Mouse (Mus musculus) neural tube, embryonic 10.5 days (tissue): Measurements from ENCODE around the gene Ifi203.
"Not testable (repeated sequence)": the region's sequence is repeated elsewhere in the genome, so short reads cannot be mapped to it uniquely, and the experiment has no call there.

Source experiments
- DNase-seq: peaks from one replicate; pipeline ENCODE4 v3.0.0-alpha.2; 2017; ENCODE audit warnings: low spot score; ENCODE audit errors: extremely low spot score

Ifi203 gene

DNA sequence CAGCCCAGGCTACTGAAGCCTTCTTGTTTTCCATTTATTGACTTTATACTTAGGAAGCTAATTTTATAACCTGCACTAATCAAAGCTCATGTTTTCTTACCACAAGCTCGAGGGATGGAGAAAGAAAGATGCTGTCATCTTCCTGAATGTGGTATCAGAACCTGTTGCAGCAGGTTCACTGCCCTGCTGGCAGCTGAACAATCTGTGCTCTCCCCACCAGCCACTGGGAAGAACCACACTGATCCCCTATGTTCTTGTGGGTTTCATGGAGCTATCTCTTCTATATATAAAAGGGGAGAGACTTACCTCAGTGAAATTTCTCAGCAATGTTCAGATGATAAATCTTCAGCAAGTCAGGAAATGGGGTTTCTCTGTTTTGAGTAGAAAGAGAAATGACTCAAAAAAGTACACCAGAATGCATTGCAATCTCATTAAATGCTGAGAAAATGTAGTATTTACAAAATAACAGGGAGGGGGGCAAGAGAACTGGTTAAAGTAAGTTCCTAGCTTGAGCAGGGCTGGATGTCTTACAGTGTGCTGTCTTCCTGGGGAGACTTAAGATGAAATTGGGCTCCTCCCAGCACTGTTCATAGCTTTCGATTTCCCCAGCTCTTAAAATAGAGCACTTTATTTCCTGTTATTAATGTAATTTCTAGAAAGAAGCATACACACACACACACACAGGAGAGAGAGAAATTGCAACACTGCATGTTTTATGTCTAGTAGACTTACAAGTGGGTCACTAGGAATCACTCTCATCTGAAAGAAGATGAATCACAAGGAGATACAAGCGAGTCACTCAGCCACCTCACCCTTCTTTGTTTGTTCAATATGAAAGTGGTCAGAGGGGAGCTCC lies at the start of gene Ifi203, which contains the start of gene Mndal:
Ifi203 (minus strand) TSS at position 749 of the 856 bp plus-strand sequence.
Mndal (minus strand) TSS at position 568 of the 856 bp plus-strand sequence.
- not testable (repeated sequence) for DNase-seq

DNA sequence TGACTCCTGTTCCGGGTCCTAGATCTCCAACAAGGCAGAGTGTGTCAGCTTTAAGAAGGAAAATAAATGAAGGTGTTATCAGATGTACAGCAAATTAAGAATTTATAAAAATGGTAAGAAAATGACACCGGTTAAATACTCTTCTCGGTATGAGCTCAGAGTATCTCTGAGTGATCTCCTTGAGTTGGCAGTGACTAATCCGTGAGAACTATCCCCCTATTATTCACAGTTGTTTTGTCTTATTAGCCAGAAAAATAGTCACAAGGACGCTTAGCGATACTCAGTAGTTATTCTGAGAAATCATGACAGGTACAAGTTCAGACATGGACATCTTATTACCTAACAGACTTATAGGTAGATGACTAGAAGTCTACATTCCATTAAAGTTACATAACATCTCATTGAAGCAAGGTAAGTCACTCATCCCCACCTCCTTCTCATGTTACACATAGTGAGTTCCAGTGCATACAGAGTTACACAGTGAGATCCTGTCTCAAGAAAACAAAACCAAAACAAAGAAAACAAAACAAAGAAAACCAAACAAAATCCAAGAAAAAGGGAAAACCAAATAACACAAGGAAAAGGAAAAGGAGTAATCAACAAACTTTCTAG lies 40.3 kb upstream of the Ifi203 start, which contains the start of gene Ifi202b:
Ifi202b (minus strand) TSS at position 51 of the 612 bp plus-strand sequence.
- DNase-seq: not testable (repeated sequence)

DNA sequence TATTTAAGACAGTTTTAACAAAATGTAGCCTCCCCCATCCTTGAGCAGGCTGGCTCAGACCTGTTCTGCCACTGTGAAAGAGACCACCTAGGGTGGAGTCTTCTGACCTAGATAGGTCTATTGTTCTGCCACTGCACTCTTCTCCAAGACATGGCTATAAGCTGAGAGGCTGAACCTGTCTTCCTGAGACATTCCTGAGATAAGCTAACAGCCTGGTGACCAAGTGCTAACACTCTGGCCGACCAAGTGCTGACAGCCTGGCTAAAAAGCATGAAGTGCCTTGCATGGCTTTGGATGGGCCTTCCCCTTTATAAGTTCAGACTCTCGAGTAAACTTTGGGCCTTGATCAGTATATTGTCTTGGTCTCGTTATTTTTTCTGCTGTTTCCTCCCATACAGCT lies 38.6 kb upstream of the Ifi203 start:
- not testable (repeated sequence) for DNase-seq

DNA sequence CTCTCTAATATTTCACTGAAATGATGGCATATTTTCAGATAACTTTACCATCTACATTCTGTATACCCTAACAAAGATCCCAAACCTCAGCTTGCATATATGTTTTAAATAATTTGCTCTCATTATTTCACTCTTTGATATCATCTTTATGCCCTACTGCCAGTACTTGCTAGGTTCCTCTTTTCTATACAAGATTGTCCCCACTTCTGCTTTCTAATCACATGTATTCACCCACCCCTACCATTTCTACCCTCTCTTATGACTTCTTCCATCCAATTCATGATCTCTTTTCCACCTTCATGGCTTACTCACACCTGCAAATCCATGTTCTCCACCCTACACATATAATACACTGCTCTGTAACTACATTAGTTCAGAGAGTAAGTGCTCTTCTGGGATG lies 35.1 kb upstream of the Ifi203 start:
- DNase-seq: no peak

DNA sequence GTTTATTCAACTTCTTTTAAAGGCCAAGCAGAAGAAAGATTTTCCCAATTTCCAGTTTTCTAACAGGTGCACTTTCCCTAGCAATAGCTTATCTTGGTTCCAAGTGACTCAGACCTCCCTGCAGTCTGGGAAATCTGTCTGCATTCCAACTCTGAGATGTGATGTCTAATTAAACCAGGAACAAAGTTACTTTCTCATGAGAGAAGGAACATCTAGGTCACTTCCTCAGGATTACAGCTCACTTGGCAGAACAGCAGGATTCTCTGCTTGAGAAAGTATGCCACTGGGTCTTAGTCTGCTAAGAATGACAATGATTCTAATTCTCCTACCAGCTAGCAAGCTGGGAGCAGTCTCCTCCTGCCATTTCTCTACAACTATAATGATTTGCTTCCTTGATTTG lies 30.6 kb upstream of the Ifi203 start:
- DNase-seq: no peak

DNA sequence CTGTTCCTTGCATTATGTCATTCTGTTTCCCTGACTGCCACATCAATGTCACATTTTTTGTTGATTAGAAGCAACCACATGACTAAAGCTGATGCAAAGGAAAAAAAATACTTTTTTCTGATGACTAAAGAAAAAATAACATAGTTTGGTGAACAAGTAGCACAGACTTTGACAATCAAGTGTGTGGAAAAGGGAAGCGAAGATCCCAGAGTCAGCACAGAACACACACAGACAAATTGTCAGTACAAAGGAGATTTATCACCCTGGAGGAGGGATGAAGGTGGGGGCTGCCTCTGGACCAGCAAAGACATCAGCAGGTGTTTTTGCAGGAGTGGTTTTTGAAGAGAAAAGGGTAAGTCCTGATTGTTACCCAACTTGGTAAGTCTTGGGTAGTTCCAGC lies 19.0 kb upstream of the Ifi203 start:
- DNase-seq: not testable (repeated sequence)

DNA sequence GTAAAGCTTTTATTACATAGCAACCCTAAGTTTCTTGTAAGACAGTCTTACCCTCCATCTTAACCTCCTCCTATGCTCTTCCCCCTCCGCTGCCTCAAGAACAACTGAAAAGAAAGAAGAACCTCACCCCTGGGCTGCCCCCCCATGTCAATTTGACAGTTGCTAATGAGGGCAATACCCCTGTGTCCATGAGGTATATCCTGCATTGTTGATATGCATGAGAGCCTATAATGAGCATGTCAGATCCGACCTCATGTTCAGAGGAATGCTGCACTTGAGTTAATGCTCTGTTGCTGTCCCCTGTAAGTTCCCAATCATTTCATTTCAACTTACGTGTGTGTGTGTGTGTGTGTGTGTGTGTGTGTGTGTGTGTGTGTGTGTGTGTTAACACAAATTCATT lies 17.5 kb upstream of the Ifi203 start:
- DNase-seq: not testable (repeated sequence)

DNA sequence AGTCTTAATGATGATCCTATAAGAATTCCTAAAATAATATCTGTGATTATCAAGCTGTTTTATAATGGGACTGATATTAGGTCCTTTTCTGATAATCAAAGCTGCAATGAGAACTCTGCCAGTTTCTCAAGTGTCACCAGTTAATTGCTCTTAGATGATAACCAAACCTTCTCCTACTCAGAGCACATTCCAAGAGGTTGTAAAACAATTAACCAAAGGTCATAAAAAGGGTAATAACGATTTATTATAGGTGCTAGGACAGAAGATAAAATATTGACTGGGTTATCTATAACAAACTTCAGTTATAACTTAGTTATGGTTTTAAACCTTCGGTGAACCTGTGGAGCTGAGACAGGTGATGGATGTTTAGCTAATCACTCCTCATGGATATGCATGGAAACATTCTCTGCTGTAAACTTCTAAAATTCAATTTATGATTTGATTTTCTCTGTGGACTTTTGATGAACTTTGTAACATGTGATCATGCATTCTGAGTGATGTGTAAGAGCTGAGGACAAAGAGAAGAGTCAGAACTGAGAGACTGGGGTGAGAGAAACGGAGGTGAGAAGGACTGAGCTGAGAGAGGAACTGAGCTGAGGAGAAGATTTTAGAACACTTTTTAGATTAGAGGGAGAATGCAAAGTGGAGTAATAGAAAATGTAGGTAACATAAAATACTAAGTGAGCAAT lies 13.5 kb upstream of the Ifi203 start:
- not testable (repeated sequence) for DNase-seq

DNA sequence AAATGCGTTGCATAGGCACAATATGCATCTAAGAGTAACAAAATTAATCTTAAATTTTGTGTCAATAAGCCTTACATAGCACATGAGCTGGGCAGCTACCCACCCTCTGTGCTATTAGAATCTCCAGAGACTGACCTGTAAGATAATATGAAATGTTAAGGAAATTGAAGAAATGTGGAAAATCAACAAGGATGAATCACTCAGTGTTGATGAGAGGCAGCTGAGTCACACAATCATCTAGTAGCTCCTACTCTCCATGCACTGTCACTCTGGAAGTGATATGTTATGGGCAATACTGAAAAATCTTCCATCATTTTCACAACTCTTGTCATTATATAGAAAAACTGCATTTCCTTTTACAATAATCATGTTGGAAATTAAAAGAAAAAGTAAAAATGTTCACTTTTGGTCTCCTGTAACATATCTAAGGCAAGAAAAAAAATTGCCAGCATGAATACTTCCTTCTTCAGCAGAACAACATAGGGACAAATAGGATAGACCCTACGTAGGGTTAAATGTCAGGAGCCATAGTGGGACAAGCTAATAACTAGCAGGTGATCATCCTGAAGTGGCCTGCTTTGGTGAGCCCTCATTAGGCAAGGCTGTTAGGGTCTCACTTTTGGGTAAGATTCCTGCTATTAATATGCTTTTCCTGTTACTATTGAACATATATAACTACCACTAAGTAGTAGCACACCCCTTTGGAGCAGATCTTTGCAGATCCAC lies 12.8 kb upstream of the Ifi203 start:
- no peak for DNase-seq

DNA sequence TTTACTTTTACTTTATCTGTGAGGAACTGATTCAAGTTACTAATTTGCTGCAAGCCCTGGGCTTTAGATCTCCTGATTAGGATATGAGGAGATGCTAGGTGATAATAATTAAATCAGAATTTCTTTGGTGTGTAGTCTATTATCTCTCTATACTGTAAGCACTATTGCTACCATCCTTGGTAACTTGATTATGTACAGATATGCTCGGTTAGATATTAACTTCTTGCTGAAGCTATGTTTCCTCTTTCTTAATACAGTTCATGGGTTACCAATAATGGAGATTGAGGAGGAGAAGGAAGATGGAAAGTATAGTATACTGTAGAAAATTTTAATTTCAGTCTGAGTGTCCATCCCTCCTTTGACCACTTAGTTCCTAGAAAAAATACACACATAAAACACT lies 11.1 kb upstream of the Ifi203 start:
- no peak for DNase-seq

DNA sequence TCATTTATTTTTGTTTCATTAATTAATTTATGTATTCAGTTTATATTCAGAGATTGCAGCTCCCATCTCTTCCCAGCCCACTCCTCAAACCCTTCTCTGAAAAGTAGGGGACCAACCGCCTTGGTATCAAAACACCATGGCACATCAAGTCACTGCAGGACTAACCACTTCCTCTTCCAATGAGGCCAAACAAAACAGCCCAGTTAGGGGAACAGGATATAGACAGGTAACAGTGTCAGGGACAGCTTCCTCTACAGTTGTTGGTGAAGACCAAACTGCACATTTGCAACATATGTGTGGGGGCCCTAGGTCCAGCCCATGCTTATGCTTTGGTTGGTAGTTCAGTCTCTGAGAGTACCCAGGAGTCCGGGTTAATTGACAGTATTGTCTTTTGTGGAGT lies 6.6 kb upstream of the Ifi203 start:
- DNase-seq: not testable (repeated sequence)

DNA sequence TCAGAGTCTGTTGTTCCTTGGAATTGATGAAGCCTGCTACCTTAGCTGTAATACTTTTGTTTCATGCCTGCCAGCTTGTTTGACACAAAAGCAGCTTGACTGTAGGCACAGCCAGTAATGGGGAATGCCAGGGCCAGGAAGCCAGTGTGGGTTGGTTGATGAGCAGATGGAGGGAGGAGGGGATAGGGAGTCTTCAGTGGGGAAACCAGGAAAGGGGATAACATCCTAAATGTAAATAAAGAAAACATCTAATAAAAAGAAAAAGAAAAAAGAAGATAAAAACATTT lies 251 bp upstream of the Ifi203 start:
- not testable (repeated sequence) for DNase-seq

DNA sequence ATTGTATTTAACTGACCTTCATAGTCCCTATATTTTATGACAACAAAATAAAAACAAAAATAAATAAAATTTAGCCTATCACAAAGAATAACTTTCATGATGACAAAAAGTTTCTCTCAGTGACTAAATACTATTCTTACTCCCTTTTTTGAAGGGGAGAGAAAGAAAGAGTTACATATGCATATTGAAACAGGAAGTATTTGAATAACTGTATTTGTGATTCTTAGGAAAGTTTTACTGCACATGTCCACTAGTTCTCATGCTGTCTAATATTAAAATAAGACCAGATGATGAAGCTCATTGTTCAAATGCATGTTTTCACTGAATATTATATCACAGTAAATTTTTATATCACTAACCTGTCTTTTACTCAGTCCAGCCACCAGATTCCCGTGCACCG lies 950 bp downstream of the Ifi203 start:
- not testable (repeated sequence) for DNase-seq

DNA sequence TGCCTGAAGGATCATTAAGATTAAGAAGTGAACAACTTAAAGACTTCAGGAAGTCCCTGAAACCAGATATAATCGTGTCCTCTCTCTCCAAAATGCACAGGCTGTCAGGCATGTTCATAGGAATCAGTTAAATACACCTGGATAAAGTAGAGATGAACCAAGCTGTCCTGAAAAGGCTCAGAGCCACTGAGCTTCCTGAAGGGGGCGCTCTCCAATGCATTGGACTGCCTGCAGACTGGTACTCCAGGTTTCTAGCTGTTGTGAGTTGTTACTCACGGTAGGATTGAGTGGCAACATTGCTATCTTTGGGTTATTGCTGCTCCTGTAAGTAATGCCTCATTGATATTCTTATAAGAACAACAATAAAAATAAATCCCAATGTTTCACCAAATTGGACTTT lies 23.2 kb downstream of the Ifi203 start:
- DNase-seq: not testable (repeated sequence)

DNA sequence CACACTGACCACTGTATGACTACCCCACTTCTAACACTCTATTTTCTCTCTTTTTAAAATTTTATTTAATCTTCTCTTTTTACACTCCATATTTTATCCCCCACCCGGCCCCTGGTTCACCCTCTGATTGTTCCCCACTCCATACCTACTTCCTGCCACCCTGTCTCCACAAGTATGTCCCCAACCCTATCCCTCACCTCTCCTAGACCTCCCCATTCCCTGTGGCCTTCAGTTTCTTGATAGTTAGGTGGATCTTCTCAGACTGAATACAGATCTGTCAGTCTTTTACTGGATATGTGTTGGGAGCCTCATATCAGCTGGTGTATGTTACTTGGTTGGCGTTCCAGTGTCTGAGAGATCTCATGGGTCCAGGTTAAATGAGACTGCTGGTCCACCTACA lies 27.9 kb downstream of the Ifi203 start:
- DNase-seq: no peak

DNA sequence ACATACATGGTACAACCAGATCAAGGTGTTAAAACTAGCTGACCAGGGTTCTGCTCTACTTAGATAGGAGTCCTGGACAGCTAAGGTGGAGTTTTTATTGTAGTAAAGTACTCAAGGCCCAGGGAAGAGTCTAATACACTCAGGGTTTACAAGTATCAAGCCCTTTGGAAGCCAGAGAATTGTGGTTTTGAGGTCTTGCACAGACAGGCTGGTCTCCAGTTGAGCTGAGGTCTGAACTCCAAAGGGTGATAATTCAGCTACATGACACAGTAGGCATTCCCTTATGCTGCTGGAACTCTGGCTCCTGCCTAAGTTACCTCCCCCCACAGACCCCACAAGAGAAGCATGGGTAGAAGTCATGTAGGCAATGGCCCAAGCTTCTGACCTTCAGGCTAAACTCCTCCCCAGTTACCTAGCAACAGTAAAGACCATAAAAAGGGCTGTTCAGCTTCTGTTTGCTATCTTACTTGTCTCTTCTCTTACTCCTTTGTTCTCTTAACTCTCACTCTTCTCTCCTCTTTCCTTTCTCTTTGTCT lies 29.1 kb downstream of the Ifi203 start:
- not testable (repeated sequence) for DNase-seq

DNA sequence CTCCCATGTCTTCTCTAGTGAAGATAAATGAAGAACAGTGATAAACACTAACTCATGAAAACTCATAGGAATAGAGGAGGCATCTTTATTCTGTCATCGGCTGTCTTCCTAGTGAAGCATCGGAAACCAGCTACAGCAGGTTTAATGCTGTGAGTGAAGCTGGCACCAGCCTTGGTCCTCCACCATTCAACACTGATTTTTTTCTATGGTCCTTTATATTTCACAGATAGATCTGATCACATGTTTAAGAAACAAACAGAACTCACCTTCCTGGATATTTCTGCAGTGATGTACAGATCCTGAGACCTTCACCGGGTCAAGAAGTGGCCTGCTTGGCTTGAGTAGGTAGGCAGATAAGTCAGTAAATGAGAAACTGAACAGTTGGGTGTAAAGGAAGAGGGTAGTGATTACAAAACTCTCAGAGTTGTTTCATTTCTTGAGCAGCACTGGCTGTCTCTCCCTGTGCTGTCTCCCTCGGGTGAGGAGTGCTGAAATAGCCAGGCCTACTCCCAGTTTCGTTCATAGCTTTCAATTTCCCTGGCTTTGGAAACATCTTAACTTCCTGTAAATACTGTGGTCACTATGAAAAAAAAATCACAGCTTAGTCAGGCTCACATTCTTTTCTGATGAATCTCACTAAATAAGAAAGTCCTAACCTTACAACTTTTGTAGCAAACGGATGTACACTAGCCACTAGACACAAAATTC lies 29.8 kb downstream of the Ifi203 start, which contains the start of gene Ifi211:
Ifi211 (minus strand) TSS at position 499 of the 708 bp plus-strand sequence.
- not testable (repeated sequence) for DNase-seq

DNA sequence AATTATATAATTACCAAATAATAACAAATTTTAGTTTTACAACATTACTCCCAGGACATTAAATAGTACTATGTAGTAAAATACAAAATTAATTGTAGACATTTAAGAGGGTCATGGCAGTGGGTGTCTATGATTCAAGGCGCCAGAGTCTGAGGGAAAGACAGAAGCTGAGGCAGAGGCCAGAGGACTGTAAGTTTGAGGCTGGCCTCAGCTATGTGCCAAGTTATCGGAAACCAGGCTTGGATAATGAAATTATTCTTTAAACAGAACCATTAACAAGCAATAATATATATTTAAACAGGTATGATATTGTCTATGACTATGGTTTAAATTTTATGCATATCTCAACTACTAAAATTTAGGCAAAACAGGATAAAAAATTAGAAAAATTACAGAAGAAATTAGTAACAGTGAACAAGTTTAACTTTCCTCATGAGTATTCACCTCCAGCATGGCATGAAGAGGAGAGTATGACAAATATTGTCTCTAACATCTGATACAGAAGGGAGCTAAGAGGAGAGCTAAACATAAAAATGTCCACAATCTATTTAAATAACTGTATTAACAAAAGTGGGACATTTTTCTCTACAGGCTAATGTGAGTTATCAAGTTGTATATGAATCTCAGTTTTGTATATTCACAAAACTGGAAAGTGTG lies 30.5 kb downstream of the Ifi203 start:
- no peak for DNase-seq

DNA sequence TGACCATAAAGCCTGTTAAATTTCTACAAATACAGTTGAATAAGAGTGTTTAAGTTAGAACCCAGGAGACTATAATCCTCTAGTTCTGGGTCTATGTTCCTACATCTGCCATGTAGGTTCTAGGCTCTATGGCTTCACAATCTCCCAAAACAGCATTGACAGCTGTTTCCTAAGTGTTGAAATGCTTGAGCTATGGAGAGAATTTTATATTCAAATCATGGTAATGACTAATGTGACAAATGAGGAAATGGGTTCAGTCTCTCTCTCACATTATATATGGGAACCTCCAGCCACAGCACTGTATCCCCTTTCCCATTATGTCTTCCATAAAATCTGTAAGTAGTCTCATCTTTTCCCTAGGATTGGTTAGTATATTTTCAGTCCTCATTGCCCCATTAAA lies 34.1 kb downstream of the Ifi203 start:
- DNase-seq: not testable (repeated sequence)

DNA sequence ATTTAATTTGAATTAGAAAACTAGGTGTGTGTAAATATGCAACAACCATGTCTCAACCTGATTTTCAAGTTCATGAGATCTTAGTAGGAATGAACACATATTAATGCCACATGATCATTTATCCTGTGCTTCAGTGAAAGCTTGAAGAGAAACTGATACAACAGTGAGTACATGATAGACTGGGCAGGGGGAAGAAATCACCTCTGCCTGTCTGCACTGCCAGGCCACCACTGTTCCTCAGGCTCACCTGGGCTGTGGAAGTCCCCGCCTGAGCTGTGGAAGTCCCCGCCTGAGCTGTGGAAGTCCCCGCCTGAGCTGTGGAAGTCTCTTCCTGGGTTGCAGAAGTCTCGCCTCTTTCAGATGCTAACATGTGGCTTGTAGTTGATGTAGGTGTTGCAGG lies 36.6 kb downstream of the Ifi203 start:
- not testable (repeated sequence) for DNase-seq
